Mouse (Mus musculus) kidney, postnatal 10 days (tissue): Measurements from ENCODE around the gene Sult2a3.
"Not testable (repeated sequence)": the region's sequence is repeated elsewhere in the genome, so short reads cannot be mapped to it uniquely, and the experiment has no call there.

Experiments used
- DNase-seq: peaks from one replicate; pipeline ENCODE4 v3.0.0; 2021; ENCODE audit warnings: mixed read lengths

Gene Sult2a3

GRCm38 (mm10) chr7:14122944-14123343, at the start of gene Sult2a3:
Gene Sult2a3, minus strand, starts transcription at chr7:14123044.
- DNase-seq: no peak

- DNase-seq: no peak
Measured at GRCm38 (mm10) chr7:14120436-14120835, 2.4 kb downstream of the Sult2a3 start.

- not testable (repeated sequence) for DNase-seq
Measured at GRCm38 (mm10) chr7:14119865-14120264, 3.0 kb downstream of the Sult2a3 start.

- DNase-seq: no peak
Measured at GRCm38 (mm10) chr7:14116761-14117160, 6.1 kb downstream of the Sult2a3 start.

- DNase-seq: not testable (repeated sequence)
Measured at GRCm38 (mm10) chr7:14114471-14114870, 8.4 kb downstream of the Sult2a3 start.

GRCm38 (mm10) chr7:14047821-14048220, 75.0 kb downstream of the Sult2a3 start:
- DNase-seq: not testable (repeated sequence)

GRCm38 (mm10) chr7:14030831-14031230, 92.0 kb downstream of the Sult2a3 start:
- DNase-seq: not testable (repeated sequence)
